Comparison of ENCODE assay signal across 26 mouse cellular contexts in genomic region chr1:72856209-72856909, GRCm38 (mm10). TPM values are rescaled to one million over a fixed set of nuclear protein-coding genes. Genes with fewer than 3 reads are reported as not detected.
DNase-seq lines count a peak whose midpoint lies in the region; ATAC-seq and TF ChIP-seq lines count a peak whose summit lies in the region.
"Had no signal": no experiment of that assay in that cellular context is flagged by ENCODE, and none has a peak within 500 bp of the region (broad histone marks: within the 10 kb centered on the region; RNA-seq: fewer than 3 reads in every experiment).

No protein-coding gene starts in this region.

- DNase-seq in heart, postnatal 10 days = no peak
- DNase-seq in kidney, postnatal 14 days = no peak
- DNase-seq in testis, postnatal 10 days (ENCODE audit: low spot score) = no peak
- no peak for DNase-seq in stomach, postnatal 0 days (ENCODE audit: low spot score)
- no peak for DNase-seq in adrenal gland, postnatal 10 days
- DNase-seq: adrenal gland, postnatal 36 days; B cell, adult 2 months; cerebellum, adult 11-12 months; cerebellum, postnatal 14 days; gastrocnemius, postnatal 25 days; kidney, postnatal 4 days; layer of hippocampus, adult 9-11 months; left cerebral cortex, postnatal 4 days; lung, postnatal 10 days; midbrain, embryonic 14.5 days; right cerebral cortex, postnatal 4 days; thymus, postnatal 4 days had no signal

- H3K9ac ChIP-seq in heart, embryonic 14.5 days (ENCODE audit: low read length) = no peak overlapping the region
- no peak overlapping the region for H3K9ac ChIP-seq in kidney, embryonic 16.5 days (replicated peaks; ENCODE audit: low read length)
- no peak overlapping the region for H3K9ac ChIP-seq in stomach, postnatal 0 days (ENCODE audit: low read length)
- H3K9ac ChIP-seq: forebrain, embryonic 13.5 days; liver, embryonic 15.5 days had no signal

- ATAC-seq in heart, embryonic 14.5 days (ENCODE audit: insufficient number of reproducible peaks, insufficient read depth, low FRiP score, low read depth) = peak; percentile 41; the same call in 1 of the 2 replicates
- ATAC-seq in kidney, embryonic 16.5 days (ENCODE audit: low FRiP score, low TSS enrichment) = 0 out of 2 replicates have a peak, but pooled peaks have one; percentile 18
- peak; percentile 13; the same call in 1 of the 2 replicates for ATAC-seq in stomach, postnatal 0 days (ENCODE audit: low FRiP score, low TSS enrichment)
- ATAC-seq: forebrain, embryonic 13.5 days had no signal

- no peak for TF ChIP-seq CTCF in testis, adult 2 months (IDR thresholded peaks at IDR 0.05; ENCODE audit: control insufficient read depth, insufficient read depth, insufficient replicate concordance, low read depth, low read length)
- peak; percentile 22; the same call in 1 of the 2 replicates for TF ChIP-seq CTCF in stomach, postnatal 0 days (IDR thresholded peaks at IDR 0.05; ENCODE audit: low read depth)

- no peak overlapping the region for H3K4me3 ChIP-seq in heart, embryonic 14.5 days (ENCODE audit: control insufficient read depth in 1 of 2, insufficient read depth in 1 of 2, low read depth in 1 of 2, low read length in 2 of 2)
- no peak overlapping the region for H3K4me3 ChIP-seq in kidney, embryonic 16.5 days (ENCODE audit: low read length)
- peak overlapping the region; percentile 47 for H3K4me3 ChIP-seq in testis, adult 2 months (ENCODE audit: control insufficient read depth, low read depth, low read length)
- H3K4me3 ChIP-seq in stomach, postnatal 0 days (ENCODE audit: low read depth, low read length) = no peak overlapping the region
- H3K4me3 ChIP-seq: forebrain, embryonic 13.5 days; hindbrain, embryonic 10.5 days; left cerebral cortex, adult 2 months; liver, embryonic 15.5 days had no signal

- no peaks in the 10 kb centered on the region for H3K4me1 ChIP-seq in heart, embryonic 14.5 days (ENCODE audit: control insufficient read depth in 2 of 2, insufficient read depth in 2 of 2, low read length in 2 of 2)
- H3K4me1 ChIP-seq in kidney, embryonic 16.5 days (ENCODE audit: insufficient read depth, low read length) = no peaks in the 10 kb centered on the region
- peaks cover 19% of the 10 kb centered on the region for H3K4me1 ChIP-seq in testis, adult 2 months (ENCODE audit: control insufficient read depth, insufficient read depth, low read length)
- no peaks in the 10 kb centered on the region for H3K4me1 ChIP-seq in stomach, postnatal 0 days (replicated peaks; ENCODE audit: control insufficient read depth, insufficient read depth)

- no peak for TF ChIP-seq POLR2A in testis, adult 2 months (IDR thresholded peaks at IDR 0.05; ENCODE audit: control insufficient read depth, low read depth, low read length)

- no peaks in the 10 kb centered on the region for H3K27me3 ChIP-seq in heart, embryonic 14.5 days (ENCODE audit: control insufficient read depth, insufficient read depth, low read length)
- no peaks in the 10 kb centered on the region for H3K27me3 ChIP-seq in kidney, embryonic 16.5 days (ENCODE audit: insufficient read depth, low read length)
- no peaks in the 10 kb centered on the region for H3K27me3 ChIP-seq in testis, adult 2 months (ENCODE audit: control insufficient read depth, insufficient read depth, low read length)
- H3K27me3 ChIP-seq in stomach, postnatal 0 days (ENCODE audit: control insufficient read depth, insufficient read depth, low read length) = no peaks in the 10 kb centered on the region
- H3K27me3 ChIP-seq: forebrain, embryonic 13.5 days; liver, embryonic 15.5 days had no signal

- TF ChIP-seq EP300 in stomach, postnatal 0 days (optimal IDR thresholded peaks at IDR 0.05) = no peak

- intact Hi-C loops in heart, postnatal 10 days (cut with DNase I) = loop anchor here (10.0 kb wide), 1 partner anchor 232 kb away; no protein-coding TSS in a partner anchor

- H3K4me2 ChIP-seq in heart, embryonic 14.5 days (ENCODE audit: low read length) = no peak overlapping the region
- no peak overlapping the region for H3K4me2 ChIP-seq in kidney, embryonic 16.5 days (replicated peaks; ENCODE audit: low read depth, low read length)
- H3K4me2 ChIP-seq in stomach, postnatal 0 days (replicated peaks; ENCODE audit: low read depth) = no peak overlapping the region
- H3K4me2 ChIP-seq: forebrain, embryonic 13.5 days; heart, embryonic 11.5 days; liver, embryonic 15.5 days had no signal

- 63% methylated on average over 19 of the region's 19 CpGs for whole genome bisulfite sequencing in heart, embryonic 14.5 days
- 77% methylated on average over 19 of the region's 19 CpGs for WGBS in kidney, embryonic 16.5 days
- 68% methylated on average over 19 of the region's 19 CpGs for WGBS in stomach, postnatal 0 days

- peaks cover 38% of the 10 kb centered on the region for H3K36me3 ChIP-seq in heart, embryonic 14.5 days (ENCODE audit: control insufficient read depth, insufficient read depth, low read length)
- peaks cover 18% of the 10 kb centered on the region; the same call in 1 of the 2 replicates for H3K36me3 ChIP-seq in kidney, embryonic 16.5 days (ENCODE audit: insufficient read depth, low read length)
- H3K36me3 ChIP-seq in testis, adult 2 months (ENCODE audit: control insufficient read depth, insufficient read depth, low read length) = no peaks in the 10 kb centered on the region
- H3K36me3 ChIP-seq in stomach, postnatal 0 days (ENCODE audit: control insufficient read depth, insufficient read depth, low read length) = peaks cover 19% of the 10 kb centered on the region
- H3K36me3 ChIP-seq: liver, embryonic 15.5 days had no signal

- H3K9me3 ChIP-seq in heart, embryonic 14.5 days (ENCODE audit: control insufficient read depth, low read length) = no peaks in the 10 kb centered on the region
- H3K9me3 ChIP-seq in kidney, embryonic 16.5 days (ENCODE audit: low read length) = no peaks in the 10 kb centered on the region
- H3K9me3 ChIP-seq in stomach, postnatal 0 days (ENCODE audit: control insufficient read depth, low read length) = no peaks in the 10 kb centered on the region
- H3K9me3 ChIP-seq: forebrain, embryonic 13.5 days; hindbrain, embryonic 10.5 days; liver, embryonic 15.5 days had no signal

- no peak overlapping the region for H3K27ac ChIP-seq in heart, embryonic 14.5 days (replicated peaks in 1 of 2; ENCODE audit: control insufficient read depth in 1 of 2, insufficient read depth in 1 of 2, low read depth in 2 of 2, low read length in 2 of 2)
- H3K27ac ChIP-seq in kidney, embryonic 16.5 days (ENCODE audit: low read length) = no peak overlapping the region
- H3K27ac ChIP-seq in testis, adult 2 months (ENCODE audit: control insufficient read depth, insufficient read depth, low read depth, low read length) = peak overlapping the region; percentile 37
- no peak overlapping the region for H3K27ac ChIP-seq in stomach, postnatal 0 days (replicated peaks)
- H3K27ac ChIP-seq: forebrain, embryonic 13.5 days; hindbrain, embryonic 10.5 days; left cerebral cortex, adult 2 months; liver, embryonic 15.5 days had no signal

RNA-seq across cellular contexts. Expression of gene Igfbp5, which starts 18.3 kb away (rescaled TPM):
- 64.3 and 90.1 TPM in 2 replicates for polyA plus RNA-seq in heart, embryonic 14.5 days (2014; fragmentation: Nextera tagmentation; extraction: Ambion mirVana)
- 100 to 1,000 TPM; 152 to 192 TPM for total RNA-seq in heart, postnatal 10 days (2021)
- 89.0 and 104 TPM in 2 replicates for polyA plus RNA-seq in kidney, embryonic 16.5 days (2015; fragmentation: Nextera tagmentation; extraction: Ambion mirVana)
- 1.3 and 2.3 TPM in 2 replicates for polyA plus RNA-seq in testis, adult 2 months (2012; rRNA removed)
- polyA plus RNA-seq in stomach, postnatal 0 days (2015; fragmentation: Nextera tagmentation; extraction: Ambion mirVana) = 37.8 and 44.2 TPM in 2 replicates
- 100 to 1,000 TPM in 1 of 2 experiments, 10 to 100 TPM in 1; 85.9 to 120 TPM for total RNA-seq in adrenal gland, postnatal 10 days (2021)

RNA-seq across cellular contexts. Expression of gene Igfbp2, which starts 32.1 kb away (rescaled TPM):
- polyA plus RNA-seq in heart, embryonic 14.5 days (2014; fragmentation: Nextera tagmentation; extraction: Ambion mirVana) = 53.2 and 67.5 TPM in 2 replicates
- total RNA-seq in heart, postnatal 10 days (2021) = 1 to 10 TPM in 1 of 2 experiments, under 1 TPM in 1; 0.86 to 2.1 TPM
- polyA plus RNA-seq in kidney, embryonic 16.5 days (2015; fragmentation: Nextera tagmentation; extraction: Ambion mirVana) = 144 and 152 TPM in 2 replicates
- 20.2 and 27.3 TPM in 2 replicates for polyA plus RNA-seq in testis, adult 2 months (2012; rRNA removed)
- polyA plus RNA-seq in stomach, postnatal 0 days (2015; fragmentation: Nextera tagmentation; extraction: Ambion mirVana) = 304 and 499 TPM in 2 replicates
- total RNA-seq in adrenal gland, postnatal 10 days (2021) = 100 to 1,000 TPM; 210 to 501 TPM
- total RNA-seq: megakaryocyte progenitor cell, adult 5-6 weeks had no signal

Comparison
In these comparisons a context has a peak if more than half of its experiments do, and no peak if none do; other contexts are left out.
1. RNA of gene Igfbp5, which starts 18.3 kb away (polyA plus RNA-seq): 64.3 to 90.1 TPM in heart, embryonic 14.5 days, 89.0 to 104 TPM in kidney, embryonic 16.5 days and 37.8 to 44.2 TPM in stomach, postnatal 0 days; 1.3 to 2.3 TPM in testis, adult 2 months; every median in the first group is over 10 times any median in the second.
2. Peak in every context shown above with its lines, with median percentiles within 50 percentile points of each other: ATAC-seq.